Comparison of ENCODE assay signal across 22 mouse cellular contexts in the genomic region with DNA sequence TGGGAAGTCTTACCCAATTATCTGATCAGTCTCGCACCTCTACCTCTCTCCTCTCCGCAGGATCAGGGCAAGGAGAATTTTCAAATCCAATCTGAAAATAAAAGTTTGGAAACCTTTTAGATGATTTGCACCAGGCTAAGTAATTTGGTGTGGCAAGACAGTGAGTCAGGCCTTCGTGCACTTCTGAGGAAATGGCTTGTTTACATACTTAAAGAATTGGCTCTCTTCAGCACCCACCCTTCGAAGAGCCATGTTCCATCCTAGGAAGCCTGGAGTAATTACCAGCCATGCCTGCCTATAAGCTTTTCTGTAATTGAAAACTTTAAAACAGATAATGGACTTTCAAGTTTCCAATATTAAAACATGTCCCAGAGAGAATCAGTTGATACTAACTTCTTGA.
"Had no signal": no experiment of that assay in that cellular context is flagged by ENCODE, and none has a peak within 500 bp of the region (broad histone marks: within the 10 kb centered on the region; RNA-seq: fewer than 3 reads in every experiment).

No protein-coding gene starts in this region.

- H3K4me3 ChIP-seq: kidney, embryonic 15.5 days; left cerebral cortex, adult 2 months; limb, embryonic 12.5 days; limb, embryonic 15.5 days; neural tube, embryonic 12.5 days; neural tube, embryonic 15.5 days; stomach, embryonic 15.5 days had no signal

- ATAC-seq: liver, postnatal 0 days had no signal

- DNase-seq: kidney, adult 11 months; kidney, adult 8-10 months; kidney, postnatal 10 days; kidney, postnatal 36 days; layer of hippocampus, postnatal 36 days; left cerebral cortex, postnatal 4 days; liver, postnatal 0 days; midbrain, embryonic 14.5 days; retina, postnatal 1 day; right cerebral cortex, postnatal 25 days; spleen, adult 18-20 months; thymus, postnatal 25 days had no signal

- H3K4me2 ChIP-seq: kidney, embryonic 15.5 days; limb, embryonic 12.5 days; limb, embryonic 15.5 days; liver, embryonic 11.5 days; midbrain, embryonic 11.5 days; neural tube, embryonic 12.5 days; neural tube, embryonic 15.5 days; stomach, embryonic 15.5 days had no signal

- H3K9me3 ChIP-seq: kidney, embryonic 15.5 days; limb, embryonic 12.5 days; limb, embryonic 15.5 days; neural tube, embryonic 12.5 days; neural tube, embryonic 15.5 days; stomach, embryonic 15.5 days had no signal

- H3K36me3 ChIP-seq: kidney, embryonic 15.5 days; limb, embryonic 12.5 days; limb, embryonic 15.5 days; neural tube, embryonic 12.5 days; neural tube, embryonic 15.5 days; stomach, embryonic 15.5 days had no signal

- H3K27me3 ChIP-seq: kidney, embryonic 15.5 days; limb, embryonic 12.5 days; limb, embryonic 15.5 days; neural tube, embryonic 12.5 days; neural tube, embryonic 15.5 days; stomach, embryonic 15.5 days had no signal

- H3K4me1 ChIP-seq: kidney, embryonic 15.5 days; limb, embryonic 12.5 days; neural tube, embryonic 12.5 days; stomach, embryonic 15.5 days had no signal

- H3K9ac ChIP-seq: kidney, embryonic 15.5 days; limb, embryonic 12.5 days; limb, embryonic 15.5 days; liver, embryonic 14.5 days; liver, postnatal 0 days; neural tube, embryonic 12.5 days; neural tube, embryonic 15.5 days; stomach, embryonic 15.5 days had no signal

- H3K27ac ChIP-seq: kidney, embryonic 15.5 days; left cerebral cortex, adult 2 months; limb, embryonic 12.5 days; limb, embryonic 15.5 days; liver, embryonic 14.5 days; neural tube, embryonic 12.5 days; neural tube, embryonic 15.5 days; stomach, embryonic 15.5 days had no signal
